Mouse (Mus musculus): ENCODE results near the gene Nuak2.

Gene Nuak2

GRCm38 (mm10) chr1:132298801-132299464 is 17.0 kb upstream of the Nuak2 start:
- peak; percentile 61 to 80 for DNase-seq

GRCm38 (mm10) chr1:132299744-132300143 is 16.2 kb upstream of the Nuak2 start:
- DNase-seq = no peak

- no peak for DNase-seq
Observed at GRCm38 (mm10) chr1:132301242-132301641, 14.7 kb upstream of the Nuak2 start.

- no peak for DNase-seq
Observed at GRCm38 (mm10) chr1:132302341-132302866, 13.5 kb upstream of the Nuak2 start.

GRCm38 (mm10) chr1:132304618-132305214 is 11.2 kb upstream of the Nuak2 start:
- DNase-seq = no peak

- peak; percentile 81 to 82 for DNase-seq
Observed at GRCm38 (mm10) chr1:132306160-132306559, 9.8 kb upstream of the Nuak2 start.

- peak; percentile 58 to 64 for DNase-seq
Observed at GRCm38 (mm10) chr1:132306808-132307207, 9.1 kb upstream of the Nuak2 start.

GRCm38 (mm10) chr1:132307962-132308361 is 8.0 kb upstream of the Nuak2 start:
- no peak for DNase-seq

GRCm38 (mm10) chr1:132308674-132309073 is 7.3 kb upstream of the Nuak2 start:
- no peak for DNase-seq

GRCm38 (mm10) chr1:132310754-132311153 is 5.2 kb upstream of the Nuak2 start:
- peak; percentile 47 to 65 for DNase-seq

- peak in 1 of 2 experiments; percentile 45 for DNase-seq
Observed at GRCm38 (mm10) chr1:132311174-132311859, 4.6 kb upstream of the Nuak2 start.

- peak in 1 of 2 experiments; percentile 36 for DNase-seq
Observed at GRCm38 (mm10) chr1:132312043-132312442, 3.9 kb upstream of the Nuak2 start.

- peak; percentile 72 to 78 for DNase-seq
Observed at GRCm38 (mm10) chr1:132312703-132313102, 3.2 kb upstream of the Nuak2 start.

- DNase-seq = no peak
Observed at GRCm38 (mm10) chr1:132316625-132316994, 684 bp downstream of the Nuak2 start.

- peak in 1 of 2 experiments; percentile 36 for DNase-seq
Observed at GRCm38 (mm10) chr1:132317413-132317812, 1.5 kb downstream of the Nuak2 start.

- no peak for DNase-seq
Observed at GRCm38 (mm10) chr1:132317894-132318863, 2.3 kb downstream of the Nuak2 start.

- peak; percentile 85 to 91 for DNase-seq
Observed at GRCm38 (mm10) chr1:132319242-132319641, 3.3 kb downstream of the Nuak2 start.

GRCm38 (mm10) chr1:132321821-132322580 is 6.1 kb downstream of the Nuak2 start:
- no peak for DNase-seq

GRCm38 (mm10) chr1:132322711-132323542 is 7.0 kb downstream of the Nuak2 start:
- peak; percentile 49 to 66 for DNase-seq

- peak; percentile 50 to 68 for DNase-seq
Observed at GRCm38 (mm10) chr1:132326777-132327176, 10.9 kb downstream of the Nuak2 start.

GRCm38 (mm10) chr1:132327477-132327876 is 11.6 kb downstream of the Nuak2 start:
- peak in 1 of 2 experiments; percentile 58 for DNase-seq

Measured in kidney, postnatal 4 days (tissue).